Mouse (Mus musculus): ENCODE data around the gene Aatk. TPM values are rescaled to one million over a fixed set of nuclear protein-coding genes. Genes with fewer than 3 reads are reported as not detected.

The Aatk gene
- polyA plus RNA-seq, 1 experiment = 5.4 TPM

GRCm38 (mm10) chr11:120071065-120071464, 24.1 kb upstream of the Aatk start:
- TF ChIP-seq GATA1 (IDR thresholded peaks at IDR 0.05; ENCODE audit: borderline replicate concordance, low read length) = no peak
- TF ChIP-seq FLI1 (IDR thresholded peaks at IDR 0.05; ENCODE audit: low read length) = no peak
- Histone ChIP-seq H3K27me3 (replicated peaks) (peaks cover 35% of the 10 kb centered on the region), H3K4me1 (peaks cover 13% of the 10 kb centered on the region; the same call in 1 of the 2 replicates), H3K4me3 (replicated peaks) (no peak overlapping the region), H3K36me3 (replicated peaks; ENCODE audit: low read length) (peaks cover 63% of the 10 kb centered on the region), H3K9me3 (no peaks in the 10 kb centered on the region)

GRCm38 (mm10) chr11:120070286-120070930, 23.4 kb upstream of the Aatk start:
- H3K27me3 ChIP-seq (replicated peaks) = peaks cover 35% of the 10 kb centered on the region
- TF ChIP-seq GATA1 (IDR thresholded peaks at IDR 0.05; ENCODE audit: borderline replicate concordance, low read length) (no peak), FLI1 (IDR thresholded peaks at IDR 0.05; ENCODE audit: low read length) (no peak)
- peaks cover 18% of the 10 kb centered on the region; the same call in 1 of the 2 replicates for H3K4me1 ChIP-seq
- peaks cover 60% of the 10 kb centered on the region for H3K36me3 ChIP-seq (replicated peaks; ENCODE audit: low read length)
- no peak overlapping the region for H3K4me3 ChIP-seq (replicated peaks)
- no peaks in the 10 kb centered on the region for H3K9me3 ChIP-seq

- H3K9me3 ChIP-seq = no peaks in the 10 kb centered on the region
- H3K4me3 ChIP-seq (replicated peaks) = no peak overlapping the region
- H3K27me3 ChIP-seq (replicated peaks) = peaks cover 42% of the 10 kb centered on the region
- no peak for TF ChIP-seq FLI1 (IDR thresholded peaks at IDR 0.05; ENCODE audit: low read length)
- H3K36me3 ChIP-seq (replicated peaks; ENCODE audit: low read length) = peaks cover 60% of the 10 kb centered on the region
- H3K4me1 ChIP-seq = peaks cover 29% of the 10 kb centered on the region
These were observed 22.3 kb upstream of the Aatk start for GRCm38 (mm10) chr11:120069261-120069660.

DNA sequence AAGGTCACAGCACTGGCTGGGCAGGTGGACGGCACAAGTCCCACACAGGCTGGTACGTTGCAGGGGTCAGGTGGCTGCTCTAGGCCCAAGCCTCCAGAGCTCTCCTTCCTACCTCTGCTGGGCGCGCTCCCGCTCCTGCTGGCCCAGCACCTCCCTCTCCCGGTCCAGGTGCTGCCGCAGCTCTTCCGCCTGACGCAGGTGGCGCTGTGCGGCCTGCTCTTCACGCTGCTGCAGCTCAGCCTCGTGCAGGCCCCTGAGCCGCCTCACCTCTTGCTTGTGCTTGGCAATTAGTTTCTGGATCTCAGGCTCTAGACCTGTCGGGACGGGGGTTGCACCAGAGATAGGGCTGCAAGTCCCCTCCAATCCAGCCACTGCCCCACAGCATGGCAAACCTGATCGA, 20.9 kb upstream of the Aatk start:
- Histone ChIP-seq H3K4me3 (replicated peaks) (no peak overlapping the region), H3K4me1 (peaks cover 38% of the 10 kb centered on the region), H3K27me3 (replicated peaks) (peaks cover 47% of the 10 kb centered on the region), H3K9me3 (no peaks in the 10 kb centered on the region), H3K36me3 (replicated peaks; ENCODE audit: low read length) (peaks cover 60% of the 10 kb centered on the region)
- no peak for TF ChIP-seq FLI1 (IDR thresholded peaks at IDR 0.05; ENCODE audit: low read length)

GRCm38 (mm10) chr11:120065291-120065690, 18.3 kb upstream of the Aatk start:
- H3K4me1 ChIP-seq = peaks cover 29% of the 10 kb centered on the region
- peaks cover 63% of the 10 kb centered on the region for H3K27me3 ChIP-seq (replicated peaks)
- no peak overlapping the region for H3K4me3 ChIP-seq (replicated peaks)
- peaks cover 36% of the 10 kb centered on the region for H3K36me3 ChIP-seq (replicated peaks; ENCODE audit: low read length)
- H3K9me3 ChIP-seq = no peaks in the 10 kb centered on the region
- TF ChIP-seq GATA1 (IDR thresholded peaks at IDR 0.05; ENCODE audit: borderline replicate concordance, low read length) (no peak), FLI1 (IDR thresholded peaks at IDR 0.05; ENCODE audit: low read length) (no peak)

- TF ChIP-seq FLI1 (IDR thresholded peaks at IDR 0.05; ENCODE audit: low read length) = no peak
- no peak for TF ChIP-seq GATA1 (IDR thresholded peaks at IDR 0.05; ENCODE audit: borderline replicate concordance, low read length)
- H3K27me3 ChIP-seq (replicated peaks) = peaks cover 63% of the 10 kb centered on the region
- H3K36me3 ChIP-seq (replicated peaks; ENCODE audit: low read length) = peaks cover 31% of the 10 kb centered on the region
- H3K9me3 ChIP-seq = no peaks in the 10 kb centered on the region
- peaks cover 32% of the 10 kb centered on the region for H3K4me1 ChIP-seq
- no peak overlapping the region for H3K4me3 ChIP-seq (replicated peaks)
These were observed 17.7 kb upstream of the Aatk start for GRCm38 (mm10) chr11:120064668-120065040.

GRCm38 (mm10) chr11:120064006-120064667, 17.2 kb upstream of the Aatk start:
- H3K9me3 ChIP-seq = no peaks in the 10 kb centered on the region
- H3K36me3 ChIP-seq (replicated peaks; ENCODE audit: low read length) = peaks cover 27% of the 10 kb centered on the region
- no peak overlapping the region for H3K4me3 ChIP-seq (replicated peaks)
- H3K4me1 ChIP-seq = peaks cover 35% of the 10 kb centered on the region
- peaks cover 64% of the 10 kb centered on the region for H3K27me3 ChIP-seq (replicated peaks)
- no peak for TF ChIP-seq GATA1 (IDR thresholded peaks at IDR 0.05; ENCODE audit: borderline replicate concordance, low read length)
- no peak for TF ChIP-seq FLI1 (IDR thresholded peaks at IDR 0.05; ENCODE audit: low read length)

DNA sequence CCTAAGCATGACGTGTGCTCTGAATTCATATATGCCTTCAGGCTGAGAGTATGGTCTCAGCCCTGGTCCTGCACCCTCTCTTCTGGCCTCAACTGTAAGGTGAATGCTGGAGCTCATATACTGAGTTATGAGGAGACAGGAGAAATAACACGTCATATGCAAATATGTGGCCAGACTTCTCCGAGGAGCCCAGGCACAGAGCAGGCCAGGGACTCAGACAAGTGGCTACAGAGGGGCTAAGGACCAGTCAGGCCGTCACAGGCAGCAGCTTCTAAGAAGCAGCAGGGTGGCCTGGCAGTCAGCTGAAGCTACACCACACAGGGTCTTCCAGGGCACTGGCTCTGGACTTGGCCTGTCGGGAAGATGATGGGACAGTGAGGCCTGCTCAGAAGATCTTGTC, 16.4 kb upstream of the Aatk start:
- H3K27me3 ChIP-seq (replicated peaks) = peaks cover 70% of the 10 kb centered on the region
- no peaks in the 10 kb centered on the region for H3K9me3 ChIP-seq
- H3K4me1 ChIP-seq = peaks cover 43% of the 10 kb centered on the region
- no peak overlapping the region for H3K4me3 ChIP-seq (replicated peaks)
- TF ChIP-seq FLI1 (IDR thresholded peaks at IDR 0.05; ENCODE audit: low read length) (no peak), GATA1 (IDR thresholded peaks at IDR 0.05; ENCODE audit: borderline replicate concordance, low read length) (no peak)
- H3K36me3 ChIP-seq (replicated peaks; ENCODE audit: low read length) = peaks cover 25% of the 10 kb centered on the region

DNA sequence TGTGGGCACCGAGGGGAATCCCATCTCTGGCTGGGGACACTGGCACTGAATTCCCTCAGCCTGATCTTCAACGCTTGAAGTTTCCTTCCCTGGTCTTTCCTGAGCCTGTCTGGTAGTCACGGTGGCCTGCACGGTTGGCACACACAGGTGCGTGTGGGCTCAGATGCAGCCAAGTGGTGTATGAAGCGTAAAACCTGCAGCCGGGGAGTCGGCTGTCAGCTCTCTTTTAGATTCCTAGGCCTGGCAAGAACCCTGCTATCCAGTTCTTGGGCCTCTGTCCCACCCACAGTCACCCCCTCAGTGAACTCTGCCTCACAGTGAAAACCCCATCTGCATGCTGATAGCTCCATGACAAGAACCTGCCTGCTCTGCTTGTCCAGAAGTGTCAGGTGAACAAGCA, 13.7 kb upstream of the Aatk start:
- TF ChIP-seq FLI1 (IDR thresholded peaks at IDR 0.05; ENCODE audit: low read length) (no peak), GATA1 (IDR thresholded peaks at IDR 0.05; ENCODE audit: borderline replicate concordance, low read length) (no peak)
- Histone ChIP-seq H3K4me1 (peaks cover 55% of the 10 kb centered on the region), H3K36me3 (replicated peaks; ENCODE audit: low read length) (peaks cover 6% of the 10 kb centered on the region), H3K9me3 (no peaks in the 10 kb centered on the region), H3K4me3 (replicated peaks) (no peak overlapping the region), H3K27me3 (replicated peaks) (peaks cover 72% of the 10 kb centered on the region)

GRCm38 (mm10) chr11:120055953-120056732, 9.2 kb upstream of the Aatk start:
- TF ChIP-seq FLI1 (IDR thresholded peaks at IDR 0.05; ENCODE audit: low read length) (no peak), GATA1 (IDR thresholded peaks at IDR 0.05; ENCODE audit: borderline replicate concordance, low read length) (no peak)
- no peaks in the 10 kb centered on the region for H3K9me3 ChIP-seq
- no peaks in the 10 kb centered on the region for H3K36me3 ChIP-seq (replicated peaks; ENCODE audit: low read length)
- H3K27me3 ChIP-seq (replicated peaks) = peaks cover 67% of the 10 kb centered on the region
- no peak overlapping the region for H3K4me3 ChIP-seq (replicated peaks)
- peaks cover 56% of the 10 kb centered on the region for H3K4me1 ChIP-seq
